Mouse (Mus musculus): ENCODE results near the gene Spint3. TPM values are rescaled to one million over a fixed set of nuclear protein-coding genes. Genes with fewer than 3 reads are reported as not detected.
A peak's percentile ranks its signal among the peaks of the same experiment; 100 is the strongest.
"Not testable (repeated sequence)": the region's sequence is repeated elsewhere in the genome, so short reads cannot be mapped to it uniquely, and the experiment has no call there.

The Spint3 gene
- total and polyA plus RNA-seq, 2 experiments from 2014 or later: not detected

GRCm38 (mm10) chr2:164603482-164603881, 30.2 kb upstream of the Spint3 start:
- no peak overlapping the region for H3K27ac ChIP-seq (ENCODE audit: low read depth, low read length)
- no peak for TF ChIP-seq CTCF (IDR thresholded peaks at IDR 0.05; ENCODE audit: low read depth)
- DNase-seq: no peak
- H3K4me2 ChIP-seq (ENCODE audit: low read depth): no peak overlapping the region
- ATAC-seq: no peak
- no peak overlapping the region for H3K9ac ChIP-seq
- no peaks in the 10 kb centered on the region for H3K27me3 ChIP-seq (ENCODE audit: insufficient read depth, low read length)
- H3K4me3 ChIP-seq (ENCODE audit: low read depth, low read length): no peak overlapping the region
- H3K36me3 ChIP-seq (ENCODE audit: insufficient read depth): no peaks in the 10 kb centered on the region
- no peaks in the 10 kb centered on the region for H3K9me3 ChIP-seq (ENCODE audit: low read length)
- 95% methylated on average over 3 of the region's 3 CpGs for WGBS
- H3K4me1 ChIP-seq (ENCODE audit: insufficient read depth): no peaks in the 10 kb centered on the region

- ATAC-seq (no peak), DNase-seq (no peak)
- H3K4me1 ChIP-seq (ENCODE audit: insufficient read depth): no peaks in the 10 kb centered on the region
- H3K4me2 ChIP-seq (ENCODE audit: low read depth): no peak overlapping the region
- 75% methylated on average over 3 of the region's 3 CpGs for WGBS
- no peaks in the 10 kb centered on the region for H3K27me3 ChIP-seq (ENCODE audit: insufficient read depth, low read length)
- H3K27ac ChIP-seq (ENCODE audit: low read depth, low read length): no peak overlapping the region
- H3K9ac ChIP-seq: no peak overlapping the region
- H3K36me3 ChIP-seq (ENCODE audit: insufficient read depth): no peaks in the 10 kb centered on the region
- H3K4me3 ChIP-seq (ENCODE audit: low read depth, low read length): no peak overlapping the region
- H3K9me3 ChIP-seq (ENCODE audit: low read length): no peaks in the 10 kb centered on the region
- no peak for TF ChIP-seq CTCF (IDR thresholded peaks at IDR 0.05; ENCODE audit: low read depth)
These were observed 26.9 kb upstream of the Spint3 start for GRCm38 (mm10) chr2:164600179-164600578.

DNA sequence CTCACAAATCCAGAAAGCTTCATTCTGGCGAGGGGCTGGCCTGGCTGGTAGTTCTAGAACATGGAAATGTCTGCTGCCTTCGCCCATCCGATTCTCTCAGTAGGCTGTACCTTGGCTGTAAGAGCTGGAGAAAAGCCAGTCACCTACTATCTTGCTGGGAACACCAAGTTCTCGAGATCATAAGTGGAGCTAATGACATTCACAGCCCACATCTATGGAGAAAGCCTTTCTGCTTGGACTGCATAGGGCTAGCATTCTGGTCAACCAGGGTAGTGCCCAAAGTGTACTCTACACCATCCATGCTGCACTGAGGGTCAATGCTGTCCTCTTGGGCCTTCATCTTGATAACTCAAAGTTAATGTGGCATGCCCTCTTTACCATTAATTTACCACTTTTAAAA, 20.2 kb upstream of the Spint3 start, which contains the start of gene Eppin:
Gene Eppin, minus strand, starts transcription at position 101 of the 400 bp plus-strand sequence.
- no peaks in the 10 kb centered on the region for H3K27me3 ChIP-seq (ENCODE audit: insufficient read depth, low read length)
- H3K4me2 ChIP-seq (ENCODE audit: low read depth): no peak within 1 kb of the TSS
- no peak for TF ChIP-seq CTCF (IDR thresholded peaks at IDR 0.05; ENCODE audit: low read depth)
- DNase-seq (no peak), ATAC-seq (no peak)
- no peak within 1 kb of the TSS for H3K4me3 ChIP-seq (ENCODE audit: low read depth, low read length)
- H3K9me3 ChIP-seq (ENCODE audit: low read length): no peaks in the 10 kb centered on the region
- no peaks in the 10 kb centered on the region for H3K4me1 ChIP-seq (ENCODE audit: insufficient read depth)
- WGBS: 84% methylated on average over 4 of the region's 4 CpGs
- H3K27ac ChIP-seq (ENCODE audit: low read depth, low read length): no peak within 1 kb of the TSS
- H3K9ac ChIP-seq: no peak within 1 kb of the TSS
- H3K36me3 ChIP-seq (ENCODE audit: insufficient read depth): no peaks in the 10 kb centered on the region

- Histone ChIP-seq H3K9ac (no peak overlapping the region), H3K4me3 (ENCODE audit: low read depth, low read length) (no peak overlapping the region), H3K27ac (ENCODE audit: low read depth, low read length) (no peak overlapping the region), H3K4me2 (ENCODE audit: low read depth) (no peak overlapping the region), H3K36me3 (ENCODE audit: insufficient read depth) (no peaks in the 10 kb centered on the region), H3K4me1 (ENCODE audit: insufficient read depth) (no peaks in the 10 kb centered on the region), H3K9me3 (ENCODE audit: low read length) (no peaks in the 10 kb centered on the region), H3K27me3 (ENCODE audit: insufficient read depth, low read length) (no peaks in the 10 kb centered on the region)
- DNase-seq: peak; percentile 80
- TF ChIP-seq CTCF (IDR thresholded peaks at IDR 0.05; ENCODE audit: low read depth): peak; percentile 92
- WGBS: 9% methylated on average over 4 of the region's 4 CpGs
- peak; percentile 80 for ATAC-seq
These were observed 18.8 kb upstream of the Spint3 start for GRCm38 (mm10) chr2:164592014-164592413.

GRCm38 (mm10) chr2:164585025-164585725, 11.9 kb upstream of the Spint3 start, which contains the start of gene Wfdc6a:
TSS of gene Wfdc6a (minus strand) at chr2:164585447.
- WGBS: 51% methylated on average over 13 of the region's 13 CpGs
- not testable (repeated sequence) for H3K27ac ChIP-seq (ENCODE audit: low read depth, low read length); H3K9ac ChIP-seq; H3K4me2 ChIP-seq (ENCODE audit: low read depth); ATAC-seq; H3K4me1 ChIP-seq (ENCODE audit: insufficient read depth); H3K27me3 ChIP-seq (ENCODE audit: insufficient read depth, low read length); H3K9me3 ChIP-seq (ENCODE audit: low read length); H3K36me3 ChIP-seq (ENCODE audit: insufficient read depth); DNase-seq; H3K4me3 ChIP-seq (ENCODE audit: low read depth, low read length)

- ATAC-seq: no peak
- TF ChIP-seq CTCF (IDR thresholded peaks at IDR 0.05; ENCODE audit: low read depth): no peak
- WGBS: 97% methylated on average over 5 of the region's 5 CpGs
These were observed 5.8 kb downstream of the Spint3 start for GRCm38 (mm10) chr2:164567460-164567859.

DNA sequence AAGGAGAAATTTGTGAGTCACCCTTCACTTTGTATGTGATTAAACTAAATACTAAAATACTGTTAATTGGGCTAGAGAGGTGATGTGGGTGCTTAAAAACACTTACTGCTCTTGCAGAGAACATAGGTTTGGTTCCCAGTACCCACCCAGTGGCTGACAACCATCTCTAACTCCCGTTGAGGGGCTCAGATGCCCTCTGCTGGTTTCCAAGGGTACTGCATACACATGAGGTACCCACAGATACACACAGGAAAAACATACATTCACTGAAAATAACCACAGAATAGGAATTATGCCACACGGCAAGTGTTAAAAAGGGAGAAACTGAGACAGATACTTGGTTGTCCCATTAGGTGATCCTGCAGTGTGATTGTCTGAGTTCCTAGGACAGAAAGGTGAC, 6.3 kb downstream of the Spint3 start:
- 88% methylated on average over 2 of the region's 2 CpGs for WGBS
- peak; percentile 17; the same call in 1 of the 2 replicates for TF ChIP-seq CTCF (IDR thresholded peaks at IDR 0.05; ENCODE audit: low read depth)
- Histone ChIP-seq H3K4me2 (ENCODE audit: low read depth) (no peak overlapping the region), H3K36me3 (ENCODE audit: insufficient read depth) (no peaks in the 10 kb centered on the region), H3K4me1 (ENCODE audit: insufficient read depth) (peaks cover 7% of the 10 kb centered on the region), H3K9me3 (ENCODE audit: low read length) (no peaks in the 10 kb centered on the region), H3K4me3 (ENCODE audit: low read depth, low read length) (no peak overlapping the region), H3K27me3 (ENCODE audit: insufficient read depth, low read length) (peaks cover 6% of the 10 kb centered on the region; the same call in 1 of the 2 replicates), H3K27ac (ENCODE audit: low read depth, low read length) (no peak overlapping the region), H3K9ac (no peak overlapping the region)
- no peak for ATAC-seq
- DNase-seq: no peak

More at GRCm38 (mm10) chr2:164567460-164567859, 5.8 kb downstream of the Spint3 start:
- no peak overlapping the region for H3K27ac ChIP-seq (ENCODE audit: low read depth, low read length)
- H3K9me3 ChIP-seq (ENCODE audit: low read length): no peaks in the 10 kb centered on the region
- H3K4me1 ChIP-seq (ENCODE audit: insufficient read depth): peaks cover 7% of the 10 kb centered on the region
- no peak overlapping the region for H3K4me3 ChIP-seq (ENCODE audit: low read depth, low read length)
- no peak overlapping the region for H3K9ac ChIP-seq
- H3K36me3 ChIP-seq (ENCODE audit: insufficient read depth): no peaks in the 10 kb centered on the region
- H3K4me2 ChIP-seq (ENCODE audit: low read depth): no peak overlapping the region
- no peak for DNase-seq
- peaks cover 6% of the 10 kb centered on the region; the same call in 1 of the 2 replicates for H3K27me3 ChIP-seq (ENCODE audit: insufficient read depth, low read length)

Data from forebrain, postnatal 0 days (tissue).